Mouse (Mus musculus) frontal cortex, postnatal 36 days (tissue): ENCODE measurements around the gene Gm21876.
"Not testable (repeated sequence)": the region's sequence is repeated elsewhere in the genome, so short reads cannot be mapped to it uniquely, and the experiment has no call there.

Experiments
- DNase-seq, 2 experiments: peaks; one replicate each; pipeline ENCODE4 v3.0.0; 2022; ENCODE audit warnings: low spot score in 2 of 2

Gm21876 gene

GRCm38 (mm10) chrX:21175553-21175952, at the start of gene Gm21876:
Gene Gm21876 (minus strand): TSS chrX:21175653.
- no peak for DNase-seq

- DNase-seq = no peak
These were observed 45.0 kb upstream of the Gm21876 start for GRCm38 (mm10) chrX:21220422-21220821.

- not testable (repeated sequence) for DNase-seq
These were observed 28.8 kb downstream of the Gm21876 start for GRCm38 (mm10) chrX:21146675-21147074.
